Mouse (Mus musculus) forebrain, postnatal 0 days (tissue): ENCODE measurements around the gene Sik3. TPM values are rescaled to one million over a fixed set of nuclear protein-coding genes. Genes with fewer than 3 reads are reported as not detected.

Source experiments
- ATAC-seq: fragments of 200-750 bp; cut with Nextera tagmentation; 2 replicates; pipeline ENCODE4 v1.8.0; 2017; ENCODE audit warnings: mild to moderate bottlenecking, moderate library complexity
- DNase-seq: peaks from one replicate; pipeline ENCODE4 v3.0.0-alpha.2; 2015
- H3K27ac ChIP-seq: fragments of 300-500 bp; sonication (generic); 2 replicates; pipeline ENCODE4 v1.5.1; 2014; ENCODE audit warnings: low read depth, mild to moderate bottlenecking, antibody characterized with exemption, low read length, moderate library complexity, mixed read lengths
- H3K27me3 ChIP-seq: fragments of 300-500 bp; sonication (generic); 2 replicates; pipeline ENCODE4 v1.6.1; 2014; ENCODE audit warnings: mild to moderate bottlenecking, low read length, mixed read lengths; ENCODE audit not compliant: insufficient read depth
- H3K36me3 ChIP-seq: fragments of 300-500 bp; sonication (generic); 2 replicates; pipeline ENCODE4 v1.6.1; 2014; ENCODE audit warnings: mild to moderate bottlenecking, moderate library complexity; ENCODE audit not compliant: insufficient read depth
- H3K4me1 ChIP-seq: fragments of 300-500 bp; sonication (generic); 2 replicates; pipeline ENCODE4 v1.6.1; 2014; ENCODE audit warnings: antibody characterized with exemption; ENCODE audit not compliant: insufficient read depth
- H3K4me2 ChIP-seq: fragments of 300-500 bp; sonication (generic); 2 replicates; pipeline ENCODE4 v1.6.1; 2014; ENCODE audit warnings: low read depth, mild to moderate bottlenecking, moderate library complexity
- H3K4me3 ChIP-seq: fragments of 300-500 bp; sonication (generic); 2 replicates; pipeline ENCODE4 v1.5.1; 2014; ENCODE audit warnings: low read depth, low read length, mixed read lengths
- H3K9ac ChIP-seq: fragments of 300-500 bp; sonication (generic); 2 replicates; pipeline ENCODE4 v1.6.1; 2014; ENCODE audit warnings: mild to moderate bottlenecking
- H3K9me3 ChIP-seq: fragments of 300-500 bp; sonication (generic); 2 replicates; pipeline ENCODE4 v1.6.1; 2016; ENCODE audit warnings: low read length
- CTCF ChIP-seq: sonication (generic); IDR thresholded peaks from 2 replicates; pipeline ENCODE4 v1.5.1; 2016; ENCODE audit warnings: antibody characterized with exemption, control low read depth, low read depth
- WGBS: fragments of 180-500 bp; shearing (Covaris S2); extraction: QIAGEN DNeasy Blood & Tissue Kit; methylation state at CpG from one replicate; pipeline ENCODE4 v1.1.7; 2014; 5-methylcytosine and 5-hydroxymethylcytosine counted together
- polyA plus RNA-seq: library from polyadenylated mRNA; unstranded; fragments of >200 nt; fragmentation: Nextera tagmentation; extraction: Ambion mirVana; gene quantifications from 2 replicates; pipeline ENCODE4 v1.2.1, GENCODE M21; 2015
- total RNA-seq: library from RNA; depleted of rRNA; stranded (reverse); fragments of >200 nt; gene quantifications from 2 replicates; pipeline ENCODE4 v1.2.3, GENCODE M21; 2014

Sik3 gene
- total and polyA plus RNA-seq, 2 experiments from 2014 or later: 9.3 to 27.9 TPM

DNA sequence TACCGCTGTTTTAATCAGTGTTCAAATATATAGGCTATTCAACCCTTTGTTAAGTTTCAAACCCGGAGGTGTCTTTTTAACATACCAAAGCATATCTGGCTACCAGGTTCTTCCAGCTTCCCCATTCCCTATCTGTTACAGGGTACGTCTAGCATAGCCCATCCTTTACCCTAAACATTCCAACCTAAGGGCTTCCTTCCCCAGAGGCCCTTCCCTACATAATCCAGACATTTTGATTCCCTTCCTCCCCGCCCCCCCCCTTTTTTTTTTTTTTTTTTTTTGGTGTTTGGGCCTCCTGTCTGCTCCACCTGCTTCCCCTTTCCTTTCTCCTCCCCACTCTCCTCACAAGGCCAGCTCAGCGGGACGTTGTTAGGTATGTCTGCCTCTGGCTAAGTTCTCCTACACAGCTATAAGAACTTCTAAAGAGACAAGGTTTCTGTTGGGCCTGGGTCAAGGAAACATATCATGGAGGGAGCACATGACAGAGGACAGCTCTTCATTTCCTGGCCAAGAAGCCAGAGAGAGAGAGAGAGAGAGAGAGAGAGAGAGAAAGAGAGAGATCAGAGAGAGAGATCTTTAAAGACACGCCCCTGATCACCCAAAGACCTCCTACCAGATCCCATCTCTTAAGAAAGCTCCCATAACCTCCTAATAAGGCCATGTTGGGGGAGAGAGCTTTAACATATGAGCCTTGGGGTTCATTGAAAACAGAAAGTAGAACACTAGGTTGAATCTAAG, 3.5 kb upstream of the Sik3 start:
- no peak for TF ChIP-seq CTCF
- Histone ChIP-seq H3K4me2 (no peak overlapping the region), H3K27ac (no peak overlapping the region), H3K9ac (no peak overlapping the region), H3K36me3 (no peaks in the 10 kb centered on the region), H3K27me3 (no peaks in the 10 kb centered on the region), H3K9me3 (no peaks in the 10 kb centered on the region), H3K4me1 (0 out of 2 replicates have a peak, but pooled peaks cover 4% of the 10 kb centered on the region), H3K4me3 (no peak overlapping the region)
- DNase-seq: no peak
- ATAC-seq: no peak
- WGBS: 72% methylated on average over 7 of the region's 7 CpGs

DNA sequence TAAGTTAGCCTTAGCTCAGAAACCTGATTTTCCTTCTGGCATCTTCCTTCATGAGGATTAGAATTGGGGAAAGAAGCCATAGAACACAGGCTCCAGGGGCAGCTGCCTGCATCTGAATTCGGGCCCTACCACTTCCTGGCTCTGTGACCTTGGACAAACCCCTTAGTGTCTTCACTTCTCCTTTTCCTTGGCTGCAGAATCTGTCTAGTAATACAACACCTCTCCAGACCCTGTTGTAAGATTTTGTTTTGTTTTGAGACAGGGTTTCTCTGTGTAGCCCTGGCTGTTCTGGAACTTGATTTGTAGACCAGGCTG, 3.0 kb upstream of the Sik3 start:
- no peak overlapping the region for H3K4me3 ChIP-seq
- TF ChIP-seq CTCF: no peak
- no peak overlapping the region for H3K27ac ChIP-seq
- no peaks in the 10 kb centered on the region for H3K36me3 ChIP-seq
- 0 out of 2 replicates have a peak, but pooled peaks cover 10% of the 10 kb centered on the region for H3K4me1 ChIP-seq
- H3K9me3 ChIP-seq: no peaks in the 10 kb centered on the region
- no peak overlapping the region for H3K4me2 ChIP-seq
- no peak for ATAC-seq
- 68% methylated on average over 1 of the region's 1 CpGs for WGBS
- H3K9ac ChIP-seq: no peak overlapping the region
- no peak for DNase-seq
- H3K27me3 ChIP-seq: no peaks in the 10 kb centered on the region

DNA sequence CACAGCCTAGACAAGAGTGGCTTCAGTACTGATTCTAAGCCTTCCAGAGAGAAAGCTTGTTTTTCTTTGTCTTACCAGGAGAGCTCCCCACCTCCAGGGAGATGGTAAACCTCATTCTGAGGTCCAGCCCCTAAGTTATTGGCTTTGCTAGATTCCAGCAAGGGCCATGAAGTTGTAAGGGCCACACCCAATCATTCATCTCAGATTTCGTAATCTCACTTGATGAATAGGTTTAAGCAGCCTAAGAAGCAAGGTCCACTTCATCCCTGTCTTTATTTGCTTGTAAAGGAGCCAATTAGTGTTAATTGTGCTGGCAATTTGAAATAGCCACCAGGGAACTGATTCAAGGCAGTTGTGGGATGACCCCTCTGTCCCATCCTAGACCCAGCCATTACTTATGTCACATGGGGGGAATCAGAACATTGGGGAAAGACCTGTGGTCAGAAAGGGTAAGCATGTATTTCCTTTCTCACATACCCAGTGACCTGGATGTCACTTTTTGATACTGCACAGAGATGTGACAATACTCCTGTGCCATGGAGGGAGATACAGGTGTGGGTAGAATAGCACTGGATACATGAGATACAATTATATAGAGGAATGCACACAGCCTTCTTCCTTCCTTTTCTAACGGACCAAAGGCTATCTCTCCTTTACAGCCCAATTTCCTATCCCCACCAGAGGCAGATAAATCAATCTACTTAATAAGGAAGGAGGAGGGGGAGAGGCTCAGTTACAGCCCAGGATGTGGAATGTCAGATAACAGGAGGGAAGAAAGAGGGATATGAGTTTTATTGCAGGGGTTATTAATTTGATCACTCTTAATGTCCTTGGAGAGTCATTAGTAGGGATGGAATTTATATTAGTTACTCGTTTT, 1.3 kb upstream of the Sik3 start:
- DNase-seq (no peak), ATAC-seq (no peak)
- H3K4me2 ChIP-seq: peak overlapping the region; percentile 64
- no peaks in the 10 kb centered on the region for H3K36me3 ChIP-seq
- H3K27me3 ChIP-seq: no peaks in the 10 kb centered on the region
- no peak overlapping the region for H3K9ac ChIP-seq
- no peak overlapping the region for H3K4me3 ChIP-seq
- no peaks in the 10 kb centered on the region for H3K9me3 ChIP-seq
- WGBS: 50% methylated on average over 3 of the region's 3 CpGs
- H3K4me1 ChIP-seq: peaks cover 22% of the 10 kb centered on the region
- no peak overlapping the region for H3K27ac ChIP-seq
- no peak for TF ChIP-seq CTCF

DNA sequence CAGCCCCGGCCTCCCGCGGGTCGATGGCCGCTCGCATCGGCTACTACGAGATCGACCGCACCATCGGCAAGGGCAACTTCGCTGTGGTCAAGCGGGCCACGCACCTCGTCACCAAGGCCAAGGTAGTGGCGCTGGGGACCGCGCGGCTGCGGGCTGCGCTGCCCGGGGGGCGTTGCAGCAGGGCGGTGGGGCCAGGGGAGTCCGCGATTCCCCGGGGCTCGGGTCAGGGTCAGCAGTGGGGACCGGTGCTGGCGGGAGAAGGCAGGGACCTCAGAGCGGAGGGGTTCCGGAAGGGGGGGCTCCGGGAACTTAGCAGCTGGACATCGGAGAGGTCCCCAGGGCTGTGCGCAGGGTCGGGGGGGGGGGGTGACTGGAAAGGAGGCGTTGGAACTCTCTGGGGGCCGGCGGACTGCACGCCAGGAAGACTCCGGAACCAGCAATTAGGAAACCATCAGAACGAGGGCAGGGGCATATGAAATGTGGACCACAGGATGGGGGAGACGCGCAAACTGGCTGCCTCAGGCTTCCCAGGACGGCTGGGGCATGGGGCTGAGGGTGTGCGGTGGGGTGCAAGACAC, 478 bp downstream of the Sik3 start:
- H3K4me1 ChIP-seq: peaks cover 22% of the 10 kb centered on the region
- WGBS: under 1% methylated on average over 44 of the region's 46 CpGs
- no peak for TF ChIP-seq CTCF
- ATAC-seq: peak; percentile 45
- peak overlapping the region; percentile 94 for H3K9ac ChIP-seq
- H3K9me3 ChIP-seq: no peaks in the 10 kb centered on the region
- H3K27ac ChIP-seq: peak overlapping the region; percentile 88
- DNase-seq: peak; percentile 26
- H3K4me2 ChIP-seq: peak overlapping the region; percentile 64
- peak overlapping the region; percentile 97 for H3K4me3 ChIP-seq
- H3K36me3 ChIP-seq: peaks cover under 1% of the 10 kb centered on the region; the same call in 1 of the 2 replicates
- H3K27me3 ChIP-seq: no peaks in the 10 kb centered on the region

DNA sequence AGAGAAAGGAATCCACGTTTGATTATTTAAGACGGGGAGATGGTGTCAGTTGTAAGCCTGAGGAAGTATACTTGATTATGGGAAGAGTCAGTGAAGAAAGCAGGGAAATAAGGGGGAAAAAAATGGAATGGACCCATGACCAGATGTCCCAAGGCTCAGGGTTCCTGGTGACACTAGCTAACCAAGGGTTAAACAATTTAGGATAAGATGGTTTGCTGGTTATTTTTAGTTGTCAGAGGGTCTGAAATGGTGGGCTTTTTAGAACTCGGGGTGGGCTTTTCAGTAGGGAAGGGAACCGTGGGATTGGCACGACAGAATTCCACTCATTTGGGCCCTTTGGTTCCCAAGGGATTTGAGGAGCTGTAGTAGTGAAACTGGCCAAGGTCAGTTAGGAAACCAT, 996 bp downstream of the Sik3 start:
- Histone ChIP-seq H3K4me2 (peak overlapping the region; percentile 64), H3K9me3 (no peaks in the 10 kb centered on the region), H3K9ac (peak overlapping the region; percentile 94), H3K4me3 (peak overlapping the region; percentile 97), H3K36me3 (peaks cover 3% of the 10 kb centered on the region; the same call in 1 of the 2 replicates), H3K4me1 (peaks cover 22% of the 10 kb centered on the region), H3K27ac (peak overlapping the region; percentile 88), H3K27me3 (no peaks in the 10 kb centered on the region)
- DNase-seq: no peak
- WGBS: 3% methylated on average over 5 of the region's 5 CpGs
- no peak for TF ChIP-seq CTCF
- ATAC-seq: no peak

DNA sequence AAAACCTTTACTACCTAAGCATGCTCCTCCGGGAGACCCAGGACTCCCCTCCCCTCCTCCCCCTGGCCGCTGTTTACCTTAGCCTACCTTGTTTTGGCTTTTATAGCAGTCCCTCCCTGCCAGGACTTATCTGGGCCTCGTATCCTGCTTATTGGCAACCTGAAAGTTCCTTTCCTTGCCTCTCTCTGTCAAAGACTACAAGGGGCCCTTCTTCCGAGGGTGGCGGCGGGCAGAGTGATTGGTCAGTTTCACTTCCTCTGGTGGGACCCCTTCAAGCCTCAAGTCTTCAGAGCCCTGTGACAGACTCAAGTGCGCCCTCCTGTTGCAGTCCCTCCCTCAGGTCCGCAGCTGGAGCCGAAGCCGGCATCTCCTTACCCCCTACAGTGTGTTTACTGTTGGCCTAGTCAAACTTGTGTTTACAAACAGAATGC, 1.6 kb downstream of the Sik3 start:
- H3K27ac ChIP-seq: 0 out of 2 replicates have a peak overlapping the region, but pooled peaks have one; percentile 9
- WGBS: 6% methylated on average over 10 of the region's 10 CpGs
- TF ChIP-seq CTCF: no peak; the same call in 1 of the 2 replicates
- H3K36me3 ChIP-seq: peaks cover 3% of the 10 kb centered on the region; the same call in 1 of the 2 replicates
- ATAC-seq (no peak), DNase-seq (peak; percentile 22)
- peak overlapping the region; percentile 97 for H3K4me3 ChIP-seq
- peak overlapping the region; percentile 22; the same call in 1 of the 2 replicates for H3K9ac ChIP-seq
- H3K27me3 ChIP-seq: no peaks in the 10 kb centered on the region
- no peaks in the 10 kb centered on the region for H3K9me3 ChIP-seq
- H3K4me1 ChIP-seq: peaks cover 22% of the 10 kb centered on the region
- H3K4me2 ChIP-seq: peak overlapping the region; percentile 64
